Comparison of ENCODE assay signal across 11 mouse cellular contexts in the genomic region with DNA sequence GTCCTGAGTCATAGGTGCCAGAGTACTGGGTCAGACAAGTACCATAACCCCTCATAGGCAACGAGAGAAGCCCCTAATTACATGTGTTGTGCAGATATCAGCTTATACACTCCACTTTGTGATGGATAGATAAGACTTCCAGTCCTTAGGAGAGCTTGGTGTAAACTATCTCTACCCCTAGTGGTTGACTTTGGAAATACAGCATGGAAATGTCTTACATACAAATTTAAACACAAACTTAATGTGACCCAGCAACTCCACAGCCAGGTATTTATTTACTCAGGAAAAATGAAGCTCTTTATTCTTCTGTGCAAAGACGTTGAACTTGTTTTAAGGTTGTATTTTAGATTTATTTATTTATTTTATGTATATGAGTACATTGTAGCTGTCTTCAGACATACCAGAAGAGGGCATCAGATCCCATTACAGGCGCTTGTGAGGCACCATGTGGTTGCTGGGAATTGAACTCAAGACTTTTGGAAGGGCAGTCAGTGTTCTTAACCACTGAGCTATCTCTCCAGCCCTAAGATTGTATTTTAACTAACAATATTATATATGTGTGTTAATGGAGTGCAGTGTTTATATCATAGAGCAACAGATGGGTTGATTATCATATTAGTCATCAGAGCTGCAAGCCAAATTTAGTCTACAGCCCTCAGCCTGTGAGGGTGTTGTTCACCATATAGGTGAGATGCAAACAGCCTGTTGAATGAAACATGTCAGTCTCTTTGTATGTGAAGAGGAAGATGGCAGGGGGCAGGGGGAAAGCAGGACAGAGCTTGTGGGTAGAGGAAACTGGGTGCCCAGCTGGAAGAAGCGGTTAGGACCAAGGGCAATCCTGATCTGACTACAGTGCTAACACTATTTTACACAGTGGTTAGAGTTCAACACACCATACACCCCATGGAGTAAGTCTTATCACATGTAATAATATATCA. TPM values are rescaled to one million over a fixed set of nuclear protein-coding genes. Genes with fewer than 3 reads are reported as not detected.
A peak's percentile ranks its signal among the peaks of the same experiment; 100 is the strongest.
DNase-seq lines count a peak whose midpoint lies in the region; ATAC-seq and TF ChIP-seq lines count a peak whose summit lies in the region.
"Had no signal": no experiment of that assay in that cellular context is flagged by ENCODE, and none has a peak within 500 bp of the region (broad histone marks: within the 10 kb centered on the region; RNA-seq: fewer than 3 reads in every experiment).

No protein-coding gene starts in this region.

- ATAC-seq in heart, postnatal 0 days (ENCODE audit: insufficient read depth, low read depth) = no peak

- H3K4me1 ChIP-seq in heart, postnatal 0 days (ENCODE audit: control insufficient read depth, insufficient read depth) = no peaks in the 10 kb centered on the region
- H3K4me1 ChIP-seq: stomach, embryonic 15.5 days had no signal

- H3K27ac ChIP-seq in heart, postnatal 0 days (ENCODE audit: low read depth) = no peak overlapping the region
- H3K27ac ChIP-seq: stomach, embryonic 15.5 days had no signal

- H3K27me3 ChIP-seq in heart, postnatal 0 days (ENCODE audit: control insufficient read depth, insufficient read depth, low read length) = no peaks in the 10 kb centered on the region
- H3K27me3 ChIP-seq: stomach, embryonic 15.5 days had no signal

- no peak overlapping the region for H3K4me2 ChIP-seq in heart, postnatal 0 days (ENCODE audit: low read depth, low read length)
- H3K4me2 ChIP-seq: stomach, embryonic 15.5 days had no signal

- 53% methylated on average over 4 of the region's 4 CpGs for WGBS in heart, postnatal 0 days

- intact Hi-C loops in heart, postnatal 36 days (cut with DNase I) = no loop called here

- TF ChIP-seq EP300 in heart, postnatal 0 days (IDR thresholded peaks at IDR 0.05; ENCODE audit: low read depth) = no peak

- no peak overlapping the region for H3K4me3 ChIP-seq in heart, postnatal 0 days (ENCODE audit: low read depth, low read length)
- H3K4me3 ChIP-seq: stomach, embryonic 15.5 days had no signal

- DNase-seq in heart, postnatal 0 days (ENCODE audit: low spot score) = peak; percentile 8
- DNase-seq in heart, postnatal 36 days = no peak
- DNase-seq in CD4-positive helper T cell, adult 2 months (ENCODE audit: low read depth, low spot score) = peak; percentile 63
- DNase-seq in WW6 (ENCODE audit: low read depth, low spot score) = peak; percentile 9
- peak; percentile 50 to 55 for DNase-seq in layer of hippocampus, postnatal 14 days (ENCODE audit: low spot score in 2 of 2)
- DNase-seq in urinary bladder, adult 2 months (ENCODE audit: low spot score) = no peak
- no peak for DNase-seq in gastrocnemius, adult 8-10 months (ENCODE audit: low spot score in 2 of 2)
- no peak for DNase-seq in left cerebral cortex, adult 11 months (ENCODE audit: low spot score)
- DNase-seq: adrenal gland, postnatal 14 days; gastrocnemius, postnatal 25 days had no signal

- H3K9me3 ChIP-seq in heart, postnatal 0 days (replicated peaks; ENCODE audit: control insufficient read depth, low read length) = no peaks in the 10 kb centered on the region
- H3K9me3 ChIP-seq: stomach, embryonic 15.5 days had no signal

- no peak for TF ChIP-seq CTCF in heart, postnatal 0 days (IDR thresholded peaks at IDR 0.05; ENCODE audit: low read depth)

- H3K36me3 ChIP-seq in heart, postnatal 0 days (replicated peaks; ENCODE audit: control insufficient read depth, insufficient read depth, low read length) = no peaks in the 10 kb centered on the region
- H3K36me3 ChIP-seq: stomach, embryonic 15.5 days had no signal

- no peak overlapping the region for H3K9ac ChIP-seq in heart, postnatal 0 days (replicated peaks; ENCODE audit: low read depth, low read length)
- H3K9ac ChIP-seq: stomach, embryonic 15.5 days had no signal

RNA-seq across cellular contexts. Expression of a gene that starts 15.6 kb away (rescaled TPM):
- not detected in 2 replicates for total RNA-seq in heart, postnatal 0 days (2014; rRNA removed; ENCODE audit: low replicate concordance)
- not detected in 2 replicates for polyA plus RNA-seq in heart, postnatal 0 days (2015; fragmentation: Nextera tagmentation; extraction: Ambion mirVana)
- not detected for total RNA-seq in heart, postnatal 36 days (2021)
- total RNA-seq in layer of hippocampus, postnatal 14 days (2021) = under 1 TPM; 0.12 to 0.24 TPM
- polyA plus RNA-seq in urinary bladder, adult 2 months (2012; rRNA removed) = not detected in 2 replicates
- not detected for total RNA-seq in gastrocnemius, adult 8-10 months (2022)
- total RNA-seq: adrenal gland, postnatal 14 days; gastrocnemius, postnatal 25 days had no signal
- polyA plus RNA-seq: stomach, embryonic 15.5 days had no signal

RNA-seq across cellular contexts. Expression of a gene that starts 17.1 kb away (rescaled TPM):
- not detected in 2 replicates for total RNA-seq in heart, postnatal 0 days (2014; rRNA removed; ENCODE audit: low replicate concordance)
- polyA plus RNA-seq in heart, postnatal 0 days (2015; fragmentation: Nextera tagmentation; extraction: Ambion mirVana) = not detected in 2 replicates
- not detected for total RNA-seq in heart, postnatal 36 days (2021)
- not detected for total RNA-seq in layer of hippocampus, postnatal 14 days (2021)
- polyA plus RNA-seq in urinary bladder, adult 2 months (2012; rRNA removed) = not detected in 2 replicates
- total RNA-seq in gastrocnemius, adult 8-10 months (2022) = not detected
- total RNA-seq: adrenal gland, postnatal 14 days; gastrocnemius, postnatal 25 days had no signal
- polyA plus RNA-seq: stomach, embryonic 15.5 days had no signal

RNA-seq across cellular contexts. Expression of a gene that starts 24.1 kb away (rescaled TPM):
- total RNA-seq in heart, postnatal 0 days (2014; rRNA removed; ENCODE audit: low replicate concordance) = not detected in 2 replicates
- not detected in 2 replicates for polyA plus RNA-seq in heart, postnatal 0 days (2015; fragmentation: Nextera tagmentation; extraction: Ambion mirVana)
- not detected for total RNA-seq in heart, postnatal 36 days (2021)
- total RNA-seq in layer of hippocampus, postnatal 14 days (2021) = not detected
- polyA plus RNA-seq in urinary bladder, adult 2 months (2012; rRNA removed) = not detected in 2 replicates
- not detected for total RNA-seq in gastrocnemius, adult 8-10 months (2022)
- total RNA-seq: adrenal gland, postnatal 14 days; gastrocnemius, postnatal 25 days had no signal
- polyA plus RNA-seq: stomach, embryonic 15.5 days had no signal

RNA-seq across cellular contexts. Expression of a gene that starts 29.4 kb away (rescaled TPM):
- total RNA-seq in heart, postnatal 0 days (2014; rRNA removed; ENCODE audit: low replicate concordance) = 2.4 TPM in 1 of 2 replicates, not detected in the other
- not detected in 2 replicates for polyA plus RNA-seq in heart, postnatal 0 days (2015; fragmentation: Nextera tagmentation; extraction: Ambion mirVana)
- total RNA-seq in heart, postnatal 36 days (2021) = not detected
- total RNA-seq in layer of hippocampus, postnatal 14 days (2021) = under 1 TPM; 0.85 to 0.98 TPM
- polyA plus RNA-seq in urinary bladder, adult 2 months (2012; rRNA removed) = 1.1 and 1.2 TPM in 2 replicates
- not detected for total RNA-seq in gastrocnemius, adult 8-10 months (2022)
- total RNA-seq: adrenal gland, postnatal 14 days; gastrocnemius, postnatal 25 days had no signal

RNA-seq across cellular contexts. Expression of a gene that starts 34.0 kb away (rescaled TPM):
- total RNA-seq in heart, postnatal 0 days (2014; rRNA removed; ENCODE audit: low replicate concordance) = 0.61 TPM in 1 of 2 replicates, not detected in the other
- 0.16 and 0.25 TPM in 2 replicates for polyA plus RNA-seq in heart, postnatal 0 days (2015; fragmentation: Nextera tagmentation; extraction: Ambion mirVana)
- total RNA-seq in heart, postnatal 36 days (2021) = 1 to 10 TPM in 1 of 2 experiments, under 1 TPM in 1; 0.46 to 1.0 TPM
- total RNA-seq in layer of hippocampus, postnatal 14 days (2021) = 100 to 1,000 TPM; 192 to 199 TPM
- 4.8 and 8.9 TPM in 2 replicates for polyA plus RNA-seq in urinary bladder, adult 2 months (2012; rRNA removed)
- total RNA-seq in gastrocnemius, adult 8-10 months (2022) = under 1 TPM; 0.07 to 0.22 (median 0.16) TPM

Comparison
In these comparisons a context has a peak if more than half of its experiments do, and no peak if none do; other contexts are left out.
1. DNase-seq: peak in heart, postnatal 0 days (single experiment), CD4-positive helper T cell, adult 2 months (single experiment), WW6 (single experiment) and layer of hippocampus, postnatal 14 days (2 of 2); none in heart, postnatal 36 days (0 of 2), urinary bladder, adult 2 months (single experiment), gastrocnemius, adult 8-10 months (0 of 2) and left cerebral cortex, adult 11 months (single experiment).